Mouse (Mus musculus) limb, embryonic 14.5 days (tissue): ENCODE data around the gene Xbp1. TPM values are rescaled to one million over a fixed set of nuclear protein-coding genes. Genes with fewer than 3 reads are reported as not detected.

Experiments used
- ATAC-seq: fragments of 200-750 bp; cut with Nextera tagmentation; 2 replicates; pipeline ENCODE4 v1.8.0; 2017; ENCODE audit warnings: low read depth, moderate number of reproducible peaks, moderate TSS enrichment; ENCODE audit not compliant: low FRiP score
- DNase-seq: peaks from one replicate; pipeline ENCODE4 v3.0.0-alpha.2; 2015; ENCODE audit warnings: low spot score
- H3K27ac ChIP-seq: fragments of 300-500 bp; sonication (generic); replicated peaks from 2 replicates; pipeline ENCODE4 v1.5.1; 2014; ENCODE audit warnings: low read depth, mild to moderate bottlenecking, low read length, moderate library complexity, mixed read lengths
- H3K27me3 ChIP-seq: fragments of 300-500 bp; sonication (generic); 2 replicates; pipeline ENCODE4 v1.6.1; 2014; ENCODE audit warnings: low read length, mixed read lengths; ENCODE audit not compliant: control insufficient read depth, insufficient read depth
- H3K36me3 ChIP-seq: fragments of 300-500 bp; sonication (generic); 2 replicates; pipeline ENCODE4 v1.6.1; 2014; ENCODE audit warnings: mild to moderate bottlenecking, low read length, moderate library complexity, mixed read lengths; ENCODE audit not compliant: control insufficient read depth, insufficient read depth
- H3K4me1 ChIP-seq: fragments of 300-500 bp; sonication (generic); 2 replicates; pipeline ENCODE4 v1.6.1; 2014; ENCODE audit warnings: antibody characterized with exemption, low read length, mixed read lengths; ENCODE audit not compliant: control insufficient read depth, insufficient read depth
- H3K4me2 ChIP-seq: fragments of 300-500 bp; sonication (generic); replicated peaks from 2 replicates; pipeline ENCODE4 v1.6.1; 2014; ENCODE audit warnings: low read depth, mild to moderate bottlenecking, low read length, moderate library complexity; ENCODE audit not compliant: severe bottlenecking
- H3K4me3 ChIP-seq: fragments of 300-500 bp; sonication (generic); replicated peaks from 2 replicates; pipeline ENCODE4 v1.5.1; 2014; ENCODE audit warnings: low read length
- H3K9ac ChIP-seq: fragments of 300-500 bp; sonication (generic); 2 replicates; pipeline ENCODE4 v1.6.1; 2014; ENCODE audit warnings: mild to moderate bottlenecking, low read depth, low read length, moderate library complexity; ENCODE audit not compliant: severe bottlenecking
- H3K9me3 ChIP-seq: fragments of 300-500 bp; sonication (generic); 2 replicates; pipeline ENCODE4 v1.6.1; 2016; ENCODE audit warnings: low read length; ENCODE audit not compliant: control insufficient read depth
- POLR2A ChIP-seq: fragments of 200-500 bp; IDR thresholded peaks from 2 replicates; pipeline ENCODE4 v1.8.0; 2012; ENCODE audit warnings: inconsistent platforms, mild to moderate bottlenecking, moderate library complexity, borderline replicate concordance; ENCODE audit not compliant: insufficient read depth, insufficient read length; ENCODE audit errors: extremely low read depth
- WGBS: fragments of 180-500 bp; shearing (Covaris S2); extraction: QIAGEN DNeasy Blood & Tissue Kit; methylation state at CpG from one replicate; pipeline ENCODE4 v1.1.7; 2014; 5-methylcytosine and 5-hydroxymethylcytosine counted together
- polyA plus RNA-seq, 2 experiments: library from polyadenylated mRNA; depleted of rRNA in 1 of 2; stranded (reverse) in 1 of 2; unstranded in 1 of 2; fragments of >200 nt; fragmentation: Nextera tagmentation in 1 of 2; extraction: Ambion mirVana in 1 of 2; gene quantifications; 2 replicates each; pipeline versions ENCODE4 v1.2.1 to v1.2.3; 2012 to 2014

The Xbp1 gene
- polyA plus RNA-seq, 2 experiments, result 97.3 to 200 TPM

GRCm38 (mm10) chr11:5491912-5492311 is 28.5 kb upstream of the Xbp1 start:
- no peak for ATAC-seq

GRCm38 (mm10) chr11:5493869-5494268 is 26.6 kb upstream of the Xbp1 start:
- Histone ChIP-seq H3K9me3 (no peaks in the 10 kb centered on the region), H3K9ac (no peak overlapping the region), H3K4me1 (no peaks in the 10 kb centered on the region), H3K4me2 (no peak overlapping the region), H3K27me3 (no peaks in the 10 kb centered on the region), H3K36me3 (no peaks in the 10 kb centered on the region), H3K4me3 (no peak overlapping the region), H3K27ac (no peak overlapping the region)
- WGBS, result 33% methylated on average over 2 of the region's 2 CpGs
- no peak for ATAC-seq
- TF ChIP-seq POLR2A, result no peak
- DNase-seq, result no peak

More at GRCm38 (mm10) chr11:5491912-5492311, 28.5 kb upstream of the Xbp1 start:
- Histone ChIP-seq H3K9ac (no peak overlapping the region), H3K9me3 (no peaks in the 10 kb centered on the region), H3K36me3 (no peaks in the 10 kb centered on the region), H3K27ac (no peak overlapping the region), H3K4me2 (no peak overlapping the region), H3K4me1 (no peaks in the 10 kb centered on the region), H3K27me3 (no peaks in the 10 kb centered on the region), H3K4me3 (no peak overlapping the region)
- DNase-seq, result no peak
- 64% methylated on average over 7 of the region's 7 CpGs for WGBS
- TF ChIP-seq POLR2A, result no peak

DNA sequence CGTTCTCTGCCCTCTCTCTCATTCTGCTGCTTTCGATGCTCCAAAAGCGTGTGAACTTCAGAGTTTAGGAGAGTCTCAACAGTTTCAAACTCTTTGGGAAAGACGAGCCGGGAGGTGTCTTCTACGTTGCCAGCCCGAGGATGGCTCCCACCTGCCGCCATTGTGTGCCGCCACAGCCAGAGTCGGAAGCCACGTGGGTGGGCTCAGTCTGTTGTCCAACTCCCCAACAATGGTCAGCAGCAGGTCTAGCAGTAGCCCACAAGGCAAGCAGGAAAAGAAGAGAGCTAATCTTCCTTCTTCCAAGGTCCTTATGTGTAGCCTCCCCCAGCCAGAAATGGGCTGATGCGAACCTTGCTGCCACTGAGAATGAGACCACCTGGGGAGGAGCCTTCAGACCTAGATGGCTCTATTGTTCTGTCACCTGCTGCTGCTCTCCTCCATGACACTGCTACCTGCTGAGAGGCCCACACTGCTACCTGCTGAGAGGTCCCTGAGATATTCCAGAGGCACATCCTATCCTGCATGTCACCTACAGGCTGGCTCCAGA is 25.1 kb upstream of the Xbp1 start:
- Histone ChIP-seq H3K9me3 (no peaks in the 10 kb centered on the region), H3K9ac (no peak overlapping the region), H3K4me1 (no peaks in the 10 kb centered on the region), H3K4me3 (no peak overlapping the region), H3K36me3 (no peaks in the 10 kb centered on the region), H3K27ac (no peak overlapping the region), H3K27me3 (no peaks in the 10 kb centered on the region), H3K4me2 (no peak overlapping the region)
- ATAC-seq (no peak), DNase-seq (no peak)
- no peak for TF ChIP-seq POLR2A
- 84% methylated on average over 12 of the region's 12 CpGs for WGBS

- H3K9ac ChIP-seq, result no peak overlapping the region
- no peaks in the 10 kb centered on the region for H3K4me1 ChIP-seq
- no peak overlapping the region for H3K4me3 ChIP-seq
- no peak for ATAC-seq
- H3K36me3 ChIP-seq, result no peaks in the 10 kb centered on the region
- H3K4me2 ChIP-seq, result no peak overlapping the region
- DNase-seq, result no peak
- no peaks in the 10 kb centered on the region for H3K27me3 ChIP-seq
- TF ChIP-seq POLR2A, result no peak
- 81% methylated on average over 5 of the region's 5 CpGs for WGBS
- no peaks in the 10 kb centered on the region for H3K9me3 ChIP-seq
- no peak overlapping the region for H3K27ac ChIP-seq
Observed at GRCm38 (mm10) chr11:5495906-5496305, 24.6 kb upstream of the Xbp1 start.

- TF ChIP-seq POLR2A, result no peak
- no peak overlapping the region for H3K9ac ChIP-seq
- no peaks in the 10 kb centered on the region for H3K9me3 ChIP-seq
- 93% methylated on average over 13 of the region's 13 CpGs for WGBS
- ATAC-seq (no peak), DNase-seq (no peak)
- no peaks in the 10 kb centered on the region for H3K4me1 ChIP-seq
- H3K27me3 ChIP-seq, result no peaks in the 10 kb centered on the region
- no peaks in the 10 kb centered on the region for H3K36me3 ChIP-seq
- H3K4me2 ChIP-seq, result no peak overlapping the region
- H3K27ac ChIP-seq, result no peak overlapping the region
- H3K4me3 ChIP-seq, result no peak overlapping the region
Observed at GRCm38 (mm10) chr11:5496559-5497248, 23.8 kb upstream of the Xbp1 start.
